Mouse (Mus musculus) adrenal gland, postnatal 14 days (tissue): Measurements from ENCODE around the gene Ccp110. TPM values are rescaled to one million over a fixed set of nuclear protein-coding genes. Genes with fewer than 3 reads are reported as not detected.

Experiments used
- DNase-seq: peaks from one replicate; pipeline ENCODE4 v3.0.0; 2021; ENCODE audit warnings: mixed read lengths
- total RNA-seq: library from RNA; stranded (reverse); gene quantifications from 2 replicates; pipeline ENCODE4 v1.2.3, GENCODE M21; 2021

The Ccp110 gene
- total RNA-seq, 1 experiment from 2014 or later, result 8.2 TPM

DNA sequence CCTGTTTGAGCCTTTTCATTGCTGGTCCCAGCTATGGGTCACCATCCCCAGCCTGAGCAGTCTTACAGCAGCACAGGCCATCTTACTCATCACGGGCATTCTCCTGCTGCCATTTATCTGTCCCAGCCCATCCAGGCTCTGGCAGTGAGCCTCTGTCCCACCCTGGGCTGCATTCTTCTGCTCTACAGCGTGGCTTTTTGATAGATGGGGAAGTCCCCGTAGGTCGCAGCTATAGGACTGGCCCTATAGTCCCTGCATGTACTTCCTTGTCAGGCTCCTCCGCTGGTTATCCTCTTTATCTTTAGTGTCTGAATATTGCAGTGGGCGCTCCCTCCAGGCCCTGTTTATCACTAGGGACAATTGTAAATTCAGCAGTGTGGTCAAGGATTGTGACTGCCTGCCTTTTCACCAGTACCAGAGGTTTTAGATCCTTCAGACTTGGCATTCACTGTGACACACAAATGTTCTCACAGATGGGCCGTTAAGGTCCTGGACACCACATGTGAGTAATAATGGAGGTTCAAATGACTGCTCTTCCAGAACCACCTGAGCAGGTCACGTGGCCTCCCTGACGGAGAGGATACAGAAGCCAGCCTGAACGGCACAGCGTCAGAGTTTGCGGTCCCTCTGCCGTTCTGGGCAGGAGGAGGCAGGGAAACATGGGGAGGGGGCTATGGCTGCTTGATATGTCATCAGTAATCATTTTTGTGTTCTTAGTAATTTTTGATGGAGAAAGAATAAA lies 16.7 kb downstream of the Ccp110 start:
- no peak for DNase-seq

- no peak for DNase-seq
Measured at GRCm38 (mm10) chr7:118731781-118732180, 19.4 kb downstream of the Ccp110 start.

GRCm38 (mm10) chr7:118733225-118733624 lies 20.9 kb downstream of the Ccp110 start:
- no peak for DNase-seq

DNA sequence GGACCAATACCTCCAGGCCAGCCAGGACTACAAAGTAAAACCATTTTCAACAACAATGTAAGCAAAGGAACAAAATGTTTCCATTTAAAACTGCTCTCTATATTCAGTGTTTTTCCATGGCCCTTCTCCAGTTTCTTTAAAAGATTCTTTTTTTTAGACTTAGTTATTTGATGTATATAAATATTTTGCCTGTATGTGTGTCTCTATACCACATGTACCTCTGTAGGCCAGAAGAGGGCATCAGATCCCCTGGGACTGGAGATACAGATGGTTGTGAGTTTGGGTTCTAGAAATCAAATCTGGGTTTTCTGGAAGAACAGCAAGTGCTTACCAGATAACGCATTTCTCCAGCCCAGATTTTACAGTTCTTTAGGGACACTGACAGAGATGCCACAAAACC lies 26.4 kb downstream of the Ccp110 start:
- DNase-seq, result no peak

- peak; percentile 88 for DNase-seq
Measured at GRCm38 (mm10) chr7:118739975-118740531, 27.7 kb downstream of the Ccp110 start, which contains the start of gene Vps35l. Vps35l (plus strand) TSS chr7:118740226.

DNA sequence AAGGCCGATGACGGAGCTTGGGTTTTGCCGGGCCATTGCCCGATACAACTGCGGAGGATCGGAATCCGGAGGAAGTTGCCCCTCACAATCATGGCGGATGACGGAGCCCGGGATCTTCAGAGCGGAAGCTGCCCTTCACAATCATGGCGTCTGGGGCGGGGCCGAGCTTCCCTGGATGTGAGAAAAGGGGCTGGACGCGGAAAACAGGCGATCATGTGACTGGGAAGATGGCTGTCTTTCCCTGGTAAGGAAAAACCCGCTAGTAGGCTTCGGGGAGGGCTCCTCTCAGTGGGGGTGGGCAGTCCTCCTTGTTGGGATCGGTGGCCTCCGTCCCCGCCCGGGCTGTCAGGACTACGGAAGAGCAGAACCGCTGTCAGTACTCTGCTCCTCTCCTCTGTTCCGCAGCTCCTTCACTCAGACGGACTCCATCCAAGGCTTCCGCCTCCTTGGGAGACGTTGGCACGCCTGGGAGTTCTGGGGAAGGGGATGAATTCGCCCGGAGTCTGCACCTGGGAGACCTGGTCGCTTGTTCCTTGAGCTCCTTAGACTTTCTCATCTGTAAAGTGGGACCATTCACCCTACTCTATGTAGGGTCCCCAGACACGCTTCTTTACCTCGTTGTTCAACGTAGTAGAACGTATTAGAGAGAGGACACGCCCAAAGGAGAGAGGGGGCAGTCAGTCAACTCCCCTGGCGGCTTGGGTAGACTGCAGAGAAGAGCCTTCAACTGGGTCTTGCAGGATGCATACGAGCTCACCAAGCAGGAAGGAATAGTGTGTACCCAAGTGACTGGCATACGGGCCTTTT lies 28.4 kb downstream of the Ccp110 start:
- DNase-seq, result peak; percentile 98

DNA sequence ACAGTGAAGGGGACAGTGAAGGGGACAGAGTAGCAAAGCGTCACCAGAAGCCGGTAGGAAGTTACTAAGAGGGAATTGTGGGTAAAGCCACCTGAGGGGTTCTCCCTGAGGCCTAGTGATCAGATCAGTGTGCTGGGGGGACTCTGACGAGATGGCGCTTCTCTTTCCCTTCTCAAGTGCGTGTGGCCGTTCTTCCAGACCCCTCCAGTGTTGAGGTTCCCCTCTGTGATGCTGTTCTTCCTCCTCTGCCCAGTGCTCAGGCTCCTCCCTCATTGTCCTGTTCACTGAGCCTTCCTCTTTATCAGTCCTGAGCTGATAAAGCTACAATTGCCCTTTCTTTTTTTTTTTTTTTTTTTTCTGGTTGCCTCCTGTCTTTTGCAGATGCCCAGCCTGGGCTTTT lies 29.9 kb downstream of the Ccp110 start:
- no peak for DNase-seq

DNA sequence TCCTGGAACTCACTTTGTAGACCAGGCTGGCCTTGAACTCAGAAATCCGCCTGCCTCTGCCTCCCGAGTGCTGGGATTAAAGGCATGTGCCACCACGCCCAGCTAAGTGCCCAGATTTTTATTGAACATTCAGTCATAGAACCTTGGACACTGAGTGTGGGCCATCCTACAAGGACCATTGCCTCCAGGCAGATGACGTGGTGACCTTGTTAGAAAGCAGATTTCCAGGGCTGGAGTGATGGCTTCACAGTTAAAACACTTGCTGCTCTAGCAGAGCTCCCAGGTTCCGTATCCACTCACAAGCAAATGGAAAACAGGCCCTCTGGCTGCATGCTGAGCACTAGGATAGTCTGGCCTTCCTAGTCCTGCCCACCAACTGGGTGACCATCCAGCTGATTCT lies 32.4 kb downstream of the Ccp110 start:
- peak; percentile 54 for DNase-seq

- DNase-seq, result no peak
Measured at GRCm38 (mm10) chr7:118747891-118748672, 35.7 kb downstream of the Ccp110 start.

DNA sequence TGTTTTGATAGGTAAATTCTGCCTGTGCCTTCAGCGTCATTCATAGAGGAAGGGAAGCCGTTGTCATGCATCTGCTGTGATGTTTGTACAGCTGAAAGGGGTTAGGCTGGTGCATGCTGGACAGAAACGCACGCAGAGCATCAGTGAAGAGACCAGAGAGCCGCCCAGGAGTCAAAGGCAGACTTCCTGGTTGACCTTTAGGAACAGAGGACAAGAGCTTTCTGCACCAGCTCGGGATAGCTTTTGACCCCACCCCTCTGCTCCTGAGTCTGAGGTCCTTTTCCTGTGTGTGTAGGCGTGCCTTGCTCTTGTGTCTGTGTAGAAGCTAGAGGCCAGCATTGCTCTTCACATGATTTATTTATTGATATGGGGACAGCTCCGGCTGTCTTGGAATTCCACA lies 37.4 kb downstream of the Ccp110 start:
- no peak for DNase-seq

DNA sequence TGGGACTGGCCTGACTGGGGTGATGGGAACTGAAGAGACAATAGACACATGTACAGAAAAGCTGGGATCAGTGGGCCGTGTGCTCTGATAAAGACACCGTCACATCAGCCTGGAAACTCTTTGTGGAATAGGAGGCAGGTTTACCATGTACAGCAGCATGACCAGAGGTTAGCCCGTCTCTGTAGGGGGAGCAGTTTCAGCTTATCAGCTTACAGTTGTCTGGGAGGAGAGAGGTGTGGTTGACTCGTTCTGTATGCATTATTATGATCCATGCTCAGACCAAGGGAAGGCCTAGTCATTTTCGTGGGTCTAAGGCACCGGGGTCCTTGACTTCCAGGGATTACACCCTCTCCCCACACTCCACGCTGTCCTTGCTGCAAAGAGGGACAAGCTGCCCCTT lies 39.3 kb downstream of the Ccp110 start:
- no peak for DNase-seq

DNA sequence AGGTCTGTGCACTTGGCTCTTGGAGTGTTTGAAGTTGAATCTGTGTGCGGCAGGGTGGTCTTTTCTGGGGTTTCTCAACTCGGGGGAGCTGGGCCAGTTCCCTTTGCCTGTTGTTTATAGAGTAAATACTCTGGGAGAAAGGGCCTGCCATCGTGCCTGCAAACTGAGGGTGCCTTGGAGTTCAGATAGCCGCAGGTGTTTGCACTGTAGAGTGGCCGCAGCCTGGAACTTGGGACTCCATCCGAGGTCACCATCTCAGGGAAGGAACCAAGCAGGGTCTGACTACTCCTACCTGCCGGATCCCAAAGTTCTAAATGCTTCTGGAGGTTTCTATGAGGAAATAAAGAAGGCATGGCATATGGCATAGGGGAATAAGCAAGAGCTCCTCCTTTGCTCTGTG lies 43.4 kb downstream of the Ccp110 start:
- DNase-seq, result no peak

DNA sequence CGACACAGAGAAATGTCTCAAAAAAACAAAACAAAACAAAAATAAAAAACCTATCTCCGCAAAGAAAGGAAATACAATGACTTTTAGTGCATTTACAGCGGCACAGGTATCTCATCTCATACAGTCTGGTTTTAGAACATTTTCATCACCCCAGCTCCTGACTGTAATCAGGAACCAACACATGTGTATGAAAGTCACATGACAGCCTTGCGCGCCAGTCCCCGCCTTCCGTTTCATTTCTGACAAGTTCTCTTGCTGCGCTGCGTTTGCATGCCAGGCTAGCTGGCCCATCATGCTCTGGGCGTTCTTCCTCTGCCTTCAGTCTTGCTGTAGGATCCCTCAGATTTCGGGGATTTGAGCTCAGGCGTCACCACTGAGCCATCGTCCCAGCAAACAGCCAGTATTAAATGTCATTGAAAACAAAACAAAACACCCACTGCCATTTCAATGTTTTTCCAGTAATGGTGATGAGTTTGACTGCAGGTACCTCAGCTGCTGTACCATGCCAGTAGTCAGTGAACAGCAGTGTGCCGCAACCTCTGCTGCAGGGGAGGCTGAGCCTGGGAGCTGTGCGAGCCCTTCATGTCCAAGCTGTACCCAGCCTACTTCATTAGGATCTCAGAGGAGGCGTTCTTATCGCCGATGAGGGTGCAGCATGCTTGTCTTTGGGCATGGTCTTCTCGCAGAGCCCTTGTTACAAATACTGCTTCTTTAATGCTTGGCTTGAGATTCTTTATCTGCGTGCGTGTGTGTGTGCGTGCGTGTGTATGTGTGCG lies 44.3 kb downstream of the Ccp110 start:
- DNase-seq, result no peak

GRCm38 (mm10) chr7:118758369-118758768 lies 46.0 kb downstream of the Ccp110 start:
- DNase-seq, result no peak

GRCm38 (mm10) chr7:118759372-118759771 lies 47.0 kb downstream of the Ccp110 start:
- no peak for DNase-seq

DNA sequence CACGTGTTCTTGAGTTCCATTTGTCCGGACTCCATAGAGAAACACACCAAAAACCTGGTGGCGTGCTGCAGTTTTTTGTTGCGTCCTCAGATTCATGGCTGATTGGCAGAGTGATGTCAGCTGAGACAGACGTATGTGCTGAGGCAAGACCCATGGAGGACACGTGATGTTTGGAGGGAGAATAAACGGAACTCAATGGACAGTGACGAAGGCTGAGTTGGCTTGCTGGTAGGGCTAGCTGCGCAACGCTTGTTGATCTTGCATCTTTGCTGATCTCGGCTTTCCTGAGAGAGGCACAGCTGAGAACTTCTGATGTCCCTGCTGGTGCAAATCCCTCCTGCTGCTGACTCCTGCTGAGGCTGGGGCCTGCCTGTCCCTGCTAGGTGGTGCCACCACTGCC lies 51.6 kb downstream of the Ccp110 start:
- DNase-seq, result no peak

GRCm38 (mm10) chr7:118764725-118765124 lies 52.4 kb downstream of the Ccp110 start:
- DNase-seq, result no peak

GRCm38 (mm10) chr7:118765604-118766003 lies 53.3 kb downstream of the Ccp110 start:
- no peak for DNase-seq

DNA sequence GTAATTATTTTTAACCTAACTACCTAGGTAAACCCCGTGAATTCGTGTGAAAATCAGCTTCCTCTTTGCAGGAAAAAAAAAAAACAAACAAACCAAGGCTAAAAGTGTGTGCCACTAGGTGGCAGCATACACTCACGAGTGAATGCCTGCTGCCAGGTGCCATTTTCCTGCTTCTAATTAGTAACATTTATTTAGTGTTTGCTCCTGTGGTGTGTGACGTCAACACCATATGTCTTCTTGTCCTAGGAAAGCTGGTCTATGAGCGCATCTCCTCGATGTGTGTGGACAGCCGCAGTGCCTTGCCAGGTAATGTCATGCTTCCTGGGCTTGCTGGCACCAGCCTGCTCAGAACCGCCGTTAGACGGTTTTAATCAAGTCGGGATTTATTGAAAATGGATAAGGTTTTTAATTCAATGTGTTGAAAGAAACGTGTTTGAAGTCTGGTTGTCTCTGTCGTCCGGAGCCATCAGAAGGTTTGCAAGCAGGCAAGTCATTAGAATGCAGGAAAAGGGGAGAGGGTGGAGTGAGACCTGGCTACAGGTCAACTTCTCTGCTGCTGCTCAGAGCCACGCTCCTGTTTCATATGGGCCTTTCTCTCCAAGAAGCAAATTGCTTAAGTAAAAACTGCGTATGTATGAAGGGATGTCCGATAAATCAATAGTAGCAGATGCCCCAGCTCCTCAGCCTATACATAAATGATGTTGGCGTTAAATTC lies 53.9 kb downstream of the Ccp110 start:
- DNase-seq, result peak; percentile 67

DNA sequence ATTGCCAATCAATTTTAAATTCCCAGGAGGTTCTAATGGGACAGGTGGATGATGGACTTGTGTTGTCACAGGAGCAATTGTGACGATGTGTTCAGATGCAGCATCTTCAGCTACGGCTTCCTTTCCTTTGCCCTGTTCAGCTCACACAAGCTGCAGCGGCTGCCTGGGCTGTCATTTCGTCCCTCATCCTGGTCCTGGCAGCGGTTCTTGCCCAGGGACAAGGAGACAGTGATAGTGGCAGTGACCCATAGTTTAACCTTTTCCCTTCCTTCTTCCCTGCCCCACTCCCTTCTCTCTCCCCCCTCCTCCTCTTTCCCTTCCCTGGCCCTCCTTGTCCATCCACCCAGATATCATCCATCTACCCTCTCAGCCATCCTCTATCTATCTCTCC lies 54.5 kb downstream of the Ccp110 start:
- no peak for DNase-seq

DNA sequence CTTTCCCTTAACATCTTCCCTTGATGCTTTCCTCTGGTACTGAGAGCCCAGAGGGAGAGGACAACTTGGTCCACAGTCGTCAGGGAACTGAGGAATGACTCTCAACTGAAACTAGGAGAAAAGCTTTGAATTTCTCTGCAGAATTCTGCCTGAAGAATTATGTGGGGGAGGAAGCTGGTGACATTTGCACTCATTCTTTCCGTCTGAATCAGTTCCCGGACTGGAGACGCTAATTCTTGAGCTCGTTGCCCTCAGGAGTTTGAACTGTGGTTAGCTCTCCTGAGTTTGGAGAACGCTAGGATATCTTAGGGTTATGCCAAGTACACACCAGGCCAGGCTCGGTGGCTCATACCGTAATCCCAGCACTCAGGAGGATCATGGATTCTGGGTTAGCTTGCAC lies 56.9 kb downstream of the Ccp110 start:
- no peak for DNase-seq
